Mouse (Mus musculus): ENCODE measurements at regions not wholly inside any gene's neighbourhood (a gene's known extent, or its start where the extent isn't known, plus 50 kb on each side); places are given as distances from the start of the nearest gene placed in this dataset.

DNA sequence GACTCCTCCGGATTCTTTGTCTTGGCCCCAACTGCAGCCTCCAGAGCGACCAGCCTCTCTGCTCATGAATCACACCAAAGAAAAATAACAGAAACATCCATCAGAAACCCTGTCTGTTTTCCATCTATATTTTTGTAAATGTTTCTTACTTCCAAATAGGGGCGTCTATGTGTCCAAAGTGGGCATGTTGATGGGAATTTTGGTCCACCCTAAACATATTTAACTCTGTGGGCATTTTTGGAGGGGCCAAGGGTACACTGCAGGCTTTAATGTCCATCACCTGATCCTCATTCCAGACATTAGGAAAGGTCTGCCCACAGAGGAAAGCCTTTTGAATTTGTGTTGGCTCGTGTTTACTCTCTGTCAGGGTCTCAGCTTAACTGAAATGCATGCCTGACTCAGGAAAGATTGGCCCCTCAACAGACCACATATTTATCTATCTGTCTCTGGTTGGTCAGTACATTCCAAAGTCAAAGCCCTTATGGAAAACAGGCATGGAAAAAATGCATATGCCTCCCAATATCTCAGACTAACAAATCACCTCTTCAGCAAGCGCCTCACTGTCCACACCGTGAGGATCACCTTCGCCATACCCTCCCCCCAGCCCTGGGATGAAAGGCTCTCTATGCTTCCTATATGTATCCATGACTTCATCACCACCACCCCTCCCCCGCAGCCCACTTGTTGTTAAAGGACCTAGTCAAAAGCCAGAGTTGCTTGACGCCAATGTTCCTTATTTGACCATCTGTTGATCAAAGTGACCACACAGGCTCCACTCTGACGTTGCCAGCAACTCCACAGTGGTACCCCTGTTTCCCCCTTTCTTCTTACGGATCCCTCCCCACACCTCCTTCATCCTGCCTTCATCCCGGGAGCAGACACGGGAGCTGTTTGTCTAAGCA lies 83.9 kb upstream of the Gnas start:
- TF ChIP-seq POU5F1 (IDR thresholded peaks at IDR 0.05; ENCODE audit: borderline replicate concordance, low read length) (no peak), CTCF (conservative IDR thresholded peaks at IDR 0.05; ENCODE audit: low read length) (no peak), NANOG (IDR thresholded peaks at IDR 0.05; ENCODE audit: borderline replicate concordance, low read length) (no peak)
